Mouse (Mus musculus) olfactory bulb, adult 2 months (tissue): Measurements from ENCODE around the gene Bmpr1b.

Experiments used
- CTCF ChIP-seq: fragments of 200-500 bp; IDR thresholded peaks from 2 replicates; pipeline ENCODE4 v1.5.1; 2012; ENCODE audit warnings: low read depth, mild to moderate bottlenecking, low read length, moderate library complexity; ENCODE audit not compliant: insufficient read depth
- POLR2A ChIP-seq: fragments of 200-500 bp; IDR thresholded peaks from 2 replicates; pipeline ENCODE4 v1.6.1; 2012; ENCODE audit warnings: mild to moderate bottlenecking, low read depth, low read length, moderate library complexity; ENCODE audit not compliant: insufficient read depth

- TF ChIP-seq CTCF (no peak), POLR2A (no peak)
Observed at GRCm38 (mm10) chr3:142049610-142050009, 119.6 kb downstream of the Bmpr1b start.
